Mouse (Mus musculus) C2C12 (cell line): ENCODE measurements at regions not wholly inside any gene's neighbourhood (a gene's known extent, or its start where the extent isn't known, plus 50 kb on each side); places are given as distances from the start of the nearest gene placed in this dataset.

Source experiments
- H3K27me3 ChIP-seq: one replicate; pipeline ENCODE4 v1.6.1; 2011; ENCODE audit not compliant: control insufficient read depth, insufficient read depth, insufficient read length
- H3K36me3 ChIP-seq: one replicate; pipeline ENCODE4 v1.6.1; 2011; ENCODE audit not compliant: control insufficient read depth, insufficient read depth
- H3K4me3 ChIP-seq: one replicate; pipeline ENCODE4 v1.5.1; 2011; ENCODE audit warnings: mild to moderate bottlenecking, control low read depth; ENCODE audit not compliant: poor library complexity, insufficient read depth, severe bottlenecking
- H3K79me2 ChIP-seq: one replicate; pipeline ENCODE4 v1.6.1; 2011; ENCODE audit not compliant: control insufficient read depth, insufficient read depth
- H3K79me3 ChIP-seq: one replicate; pipeline ENCODE4 v1.6.1; 2011; ENCODE audit warnings: low read depth, control low read depth
- H3ac ChIP-seq: one replicate; pipeline ENCODE3; 2011; ENCODE audit warnings: low read depth; ENCODE audit not compliant: control insufficient read depth, insufficient read length
- CEBPB ChIP-seq: IDR thresholded peaks from one replicate; pipeline ENCODE4 v1.6.1; 2011; ENCODE audit warnings: low read depth, mild to moderate bottlenecking, control low read depth, moderate library complexity
- CTCF ChIP-seq: IDR thresholded peaks from one replicate; pipeline ENCODE4 v1.5.1; 2011; ENCODE audit not compliant: control insufficient read depth, insufficient read depth, insufficient read length
- FOSL1 ChIP-seq: IDR thresholded peaks from one replicate; pipeline ENCODE4 v1.8.0; 2011; ENCODE audit warnings: mild to moderate bottlenecking, low read length; ENCODE audit not compliant: poor library complexity, insufficient read depth, severe bottlenecking
- MAX ChIP-seq: IDR thresholded peaks from one replicate; pipeline ENCODE4 v1.6.1; 2011; ENCODE audit warnings: mild to moderate bottlenecking, control low read depth
- MYOD1 ChIP-seq: IDR thresholded peaks from one replicate; pipeline ENCODE4 v1.6.1; 2011; ENCODE audit warnings: low read depth; ENCODE audit not compliant: control insufficient read depth, insufficient read length
- MYOG ChIP-seq: IDR thresholded peaks from one replicate; pipeline ENCODE4 v1.6.1; 2011; ENCODE audit not compliant: control insufficient read depth, insufficient read length; ENCODE audit errors: extremely low read depth
- USF1 ChIP-seq: IDR thresholded peaks from one replicate; pipeline ENCODE4 v1.6.1; 2011; ENCODE audit warnings: low read depth, mild to moderate bottlenecking, control low read depth, moderate library complexity

DNA sequence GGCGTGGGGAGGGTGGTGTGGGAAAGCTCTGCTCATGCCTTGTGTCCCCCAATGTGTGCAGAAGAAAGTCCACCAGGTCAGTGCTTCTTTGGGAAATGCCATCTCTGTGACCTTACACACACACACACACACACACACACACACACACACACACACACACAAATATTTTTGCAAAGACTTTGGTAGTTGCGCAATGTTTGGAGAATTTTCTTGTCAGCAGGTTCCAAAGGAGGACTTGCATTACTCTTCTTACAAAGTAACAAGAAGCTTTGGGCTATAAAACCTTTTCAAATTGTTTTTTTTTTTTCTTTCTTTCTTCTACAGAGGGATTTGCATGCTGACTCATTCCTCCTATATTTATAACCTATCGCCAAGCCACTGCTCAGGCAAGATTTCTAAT, 59.1 kb upstream of the Npvf start:
- no peaks in the 10 kb centered on the region for H3K27me3 ChIP-seq
- TF ChIP-seq CTCF (no peak), MAX (no peak), CEBPB (peak; percentile 90), MYOD1 (no peak), MYOG (no peak), USF1 (no peak), FOSL1 (no peak)
- no peaks in the 10 kb centered on the region for H3K36me3 ChIP-seq
- H3ac ChIP-seq: no peak overlapping the region
- no peak overlapping the region for H3K4me3 ChIP-seq
- H3K79me2 ChIP-seq: no peaks in the 10 kb centered on the region
- no peaks in the 10 kb centered on the region for H3K79me3 ChIP-seq

DNA sequence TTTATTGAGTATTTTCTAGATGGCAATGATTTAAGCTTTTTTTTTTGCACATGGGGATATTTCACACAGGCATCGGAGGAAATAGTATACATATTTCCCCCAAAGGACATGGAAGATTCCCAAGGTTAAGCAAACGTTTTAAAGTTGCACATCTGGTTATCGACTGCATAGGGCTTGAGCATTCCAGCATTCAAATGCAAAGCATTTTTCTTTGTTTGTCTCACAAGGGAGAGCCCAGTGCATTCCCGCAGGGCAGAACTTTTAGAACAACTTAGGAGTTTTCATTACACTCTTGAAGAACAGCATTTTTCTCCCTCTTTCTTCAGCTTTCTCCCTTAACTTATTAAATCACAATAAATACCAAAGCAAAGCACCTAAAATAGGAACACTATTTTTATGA, 64.4 kb upstream of the Npvf start:
- no peaks in the 10 kb centered on the region for H3K36me3 ChIP-seq
- no peak overlapping the region for H3ac ChIP-seq
- H3K79me2 ChIP-seq: no peaks in the 10 kb centered on the region
- H3K79me3 ChIP-seq: no peaks in the 10 kb centered on the region
- no peak overlapping the region for H3K4me3 ChIP-seq
- TF ChIP-seq CTCF: no peak
- TF ChIP-seq CEBPB: no peak
- no peak for TF ChIP-seq FOSL1
- no peak for TF ChIP-seq MAX
- H3K27me3 ChIP-seq: no peaks in the 10 kb centered on the region

DNA sequence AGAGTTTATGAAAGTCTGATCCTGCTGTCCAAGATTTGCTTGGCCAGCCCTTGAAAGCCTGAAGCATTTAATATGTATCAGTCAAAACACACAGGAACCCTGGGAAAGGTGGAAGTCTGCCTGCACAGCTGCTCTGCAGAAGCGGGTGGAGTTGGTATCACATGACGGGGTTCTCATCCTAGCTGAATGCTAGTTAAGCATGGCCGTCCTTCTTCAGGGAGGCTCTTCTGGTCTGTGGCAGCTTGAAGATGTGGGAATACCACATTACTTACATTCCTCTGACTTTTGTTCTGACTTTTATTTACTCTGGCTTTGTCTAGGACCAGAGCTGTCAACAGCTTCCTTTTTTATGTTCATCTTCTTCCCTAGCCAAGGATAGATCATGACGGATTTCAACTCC, 66.1 kb upstream of the Npvf start:
- no peaks in the 10 kb centered on the region for H3K79me3 ChIP-seq
- H3K36me3 ChIP-seq: no peaks in the 10 kb centered on the region
- no peak overlapping the region for H3ac ChIP-seq
- H3K27me3 ChIP-seq: no peaks in the 10 kb centered on the region
- TF ChIP-seq MYOG (no peak), MYOD1 (peak; percentile 24), CEBPB (no peak), FOSL1 (no peak), USF1 (peak; percentile 82), CTCF (no peak), MAX (no peak)
- no peak overlapping the region for H3K4me3 ChIP-seq
- no peaks in the 10 kb centered on the region for H3K79me2 ChIP-seq

DNA sequence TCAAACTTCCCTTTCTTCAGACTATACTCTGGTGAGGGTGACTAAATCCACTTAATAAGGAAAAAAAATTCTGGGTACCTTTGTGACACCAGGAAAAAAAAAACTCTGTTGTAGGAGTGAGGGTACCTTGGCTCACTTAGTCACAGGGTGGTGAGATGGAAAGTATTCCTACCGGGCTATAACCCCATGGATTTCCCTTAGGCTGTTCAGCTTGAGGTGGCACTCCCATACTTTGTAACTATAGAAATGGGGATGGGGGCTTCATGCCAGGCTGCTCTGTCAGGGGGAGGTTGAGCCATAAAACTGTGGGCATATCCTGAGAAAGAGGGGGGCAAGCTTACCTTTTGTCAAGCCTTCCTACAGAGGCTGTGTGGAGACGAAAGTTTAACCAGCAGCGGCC, 71.4 kb upstream of the Npvf start:
- Histone ChIP-seq H3ac (no peak overlapping the region), H3K4me3 (no peak overlapping the region), H3K27me3 (no peaks in the 10 kb centered on the region), H3K36me3 (no peaks in the 10 kb centered on the region), H3K79me3 (no peaks in the 10 kb centered on the region), H3K79me2 (no peaks in the 10 kb centered on the region)
- no peak for TF ChIP-seq MYOD1
- no peak for TF ChIP-seq USF1
- no peak for TF ChIP-seq MYOG
- TF ChIP-seq CEBPB: no peak
- no peak for TF ChIP-seq FOSL1
- TF ChIP-seq CTCF: no peak
- no peak for TF ChIP-seq MAX

DNA sequence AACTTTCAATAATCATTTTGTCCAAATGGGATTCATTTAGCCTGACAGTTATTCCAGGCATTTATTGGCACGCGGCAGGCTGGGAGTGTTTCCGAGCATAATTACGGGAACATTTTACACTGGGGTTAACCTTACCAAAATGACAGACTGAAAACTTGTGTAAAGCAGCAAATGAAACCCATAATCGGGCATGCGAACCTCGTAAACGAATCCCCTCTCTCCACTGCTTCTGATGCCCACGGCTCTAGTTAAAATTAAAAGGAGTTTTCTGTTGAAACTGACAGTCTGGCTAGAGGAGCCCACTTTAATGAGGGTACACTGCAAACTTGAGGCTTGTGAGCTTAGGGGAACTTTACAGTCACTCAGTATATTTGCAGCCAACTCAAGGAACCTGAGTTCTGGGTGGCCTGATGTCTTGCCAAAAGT, 71.9 kb upstream of the Npvf start:
- no peaks in the 10 kb centered on the region for H3K27me3 ChIP-seq
- H3K79me3 ChIP-seq: no peaks in the 10 kb centered on the region
- TF ChIP-seq CEBPB: no peak
- no peak for TF ChIP-seq CTCF
- TF ChIP-seq MYOD1: no peak
- TF ChIP-seq FOSL1: no peak
- no peak for TF ChIP-seq MAX
- TF ChIP-seq USF1: no peak
- no peak for TF ChIP-seq MYOG
- no peaks in the 10 kb centered on the region for H3K36me3 ChIP-seq
- H3ac ChIP-seq: no peak overlapping the region
- no peaks in the 10 kb centered on the region for H3K79me2 ChIP-seq
- H3K4me3 ChIP-seq: no peak overlapping the region

DNA sequence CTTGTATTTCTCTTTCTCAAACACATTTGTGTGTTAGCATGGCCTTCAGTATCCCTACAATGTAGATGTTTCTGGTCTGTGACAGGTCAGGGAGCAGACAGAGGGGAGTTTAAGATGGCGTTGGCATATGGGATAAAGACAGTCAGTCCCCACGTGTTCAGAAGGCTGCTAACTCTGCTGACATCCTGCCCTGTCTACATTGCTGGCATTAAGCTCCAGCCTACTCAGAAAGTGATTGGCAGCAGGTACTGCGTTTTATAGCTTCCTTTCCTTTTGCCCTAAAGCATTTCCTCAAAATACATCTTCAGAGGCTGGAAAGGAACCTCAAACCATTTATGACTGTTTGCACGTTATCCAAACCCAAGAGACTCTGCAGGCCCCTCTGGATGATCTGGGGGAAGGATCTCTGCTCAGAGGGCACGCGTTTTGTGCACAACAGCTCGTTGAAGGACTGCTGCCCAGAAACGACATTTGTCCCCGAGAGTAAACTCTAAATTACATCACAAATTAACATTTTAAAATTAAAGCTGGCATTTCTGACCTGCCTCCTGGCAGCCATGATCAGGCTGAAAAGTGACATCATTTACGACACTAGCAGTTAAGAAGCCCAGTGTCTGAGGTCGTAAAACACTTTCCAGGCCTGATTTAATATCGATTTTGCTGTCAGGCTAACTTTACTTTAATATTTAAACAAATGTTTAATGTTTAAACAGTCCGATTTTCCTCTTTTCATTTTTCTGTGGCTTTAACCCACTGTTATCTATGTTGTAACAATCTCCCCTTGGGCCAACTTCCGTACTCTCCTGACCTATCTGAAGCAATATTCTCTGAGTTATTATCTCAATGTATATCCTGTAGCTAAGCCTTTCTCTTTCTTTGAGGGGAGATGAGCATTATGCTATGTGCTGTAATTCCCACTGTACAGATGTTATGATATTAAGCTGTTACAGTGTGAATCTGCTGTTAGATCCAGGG, 76.8 kb upstream of the Npvf start:
- H3K27me3 ChIP-seq: no peaks in the 10 kb centered on the region
- no peaks in the 10 kb centered on the region for H3K79me2 ChIP-seq
- TF ChIP-seq MAX (no peak), CTCF (no peak), MYOD1 (no peak), CEBPB (no peak), USF1 (no peak), FOSL1 (no peak), MYOG (no peak)
- H3ac ChIP-seq: no peak overlapping the region
- no peaks in the 10 kb centered on the region for H3K79me3 ChIP-seq
- H3K36me3 ChIP-seq: no peaks in the 10 kb centered on the region
- H3K4me3 ChIP-seq: no peak overlapping the region
